Mouse (Mus musculus): ENCODE measurements at regions not wholly inside any gene's neighbourhood (a gene's known extent, or its start where the extent isn't known, plus 50 kb on each side); places are given as distances from the start of the nearest gene placed in this dataset.
A peak's percentile ranks its signal among the peaks of the same experiment; 100 is the strongest.

DNA sequence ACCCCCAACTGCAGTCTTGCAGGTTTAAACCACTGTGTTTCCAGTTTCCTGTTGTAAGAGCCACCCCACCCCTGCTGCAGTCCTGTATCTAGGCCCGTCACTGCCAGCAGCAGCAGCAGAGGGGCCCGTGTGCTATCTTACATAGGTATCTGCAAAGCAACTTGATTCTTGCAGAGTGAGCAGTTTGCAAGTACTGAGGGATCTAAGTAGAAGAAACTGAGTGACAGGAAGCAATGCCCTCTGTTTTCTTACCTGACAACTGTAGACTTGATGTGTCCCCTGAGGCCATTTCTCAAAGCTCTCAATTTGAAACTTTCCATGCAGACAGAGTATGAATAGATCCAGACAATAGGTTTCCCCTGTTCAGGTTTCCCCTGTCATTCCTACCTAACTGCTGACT lies 100.5 kb upstream of the Supt20 start:
- Histone ChIP-seq H3K9ac (ENCODE audit: low read depth, low read length) (no peak overlapping the region), H3K79me2 (replicated peaks; ENCODE audit: control insufficient read depth, insufficient read depth, low read length) (no peaks in the 10 kb centered on the region), H3K4me3 (no peak overlapping the region), H3K36me3 (ENCODE audit: control insufficient read depth, insufficient read depth, low read length) (no peaks in the 10 kb centered on the region), H3K27me3 (ENCODE audit: control insufficient read depth, insufficient read depth, low read length) (peaks cover 1% of the 10 kb centered on the region; the same call in 1 of the 2 replicates), H3K4me1 (ENCODE audit: control insufficient read depth, insufficient read depth, low read length) (no peaks in the 10 kb centered on the region), H3K27ac (no peak overlapping the region)
- no peak for DNase-seq
- intact Hi-C loops (cut with DNase I): loop anchor here (10.0 kb wide), 1 partner anchor 237 kb away; no protein-coding TSS in a partner anchor
- WGBS: 70% methylated on average over 2 of the region's 2 CpGs
- TF ChIP-seq CTCF (IDR thresholded peaks at IDR 0.05) (no peak), EP300 (IDR thresholded peaks at IDR 0.05; ENCODE audit: insufficient read depth, low read depth, low read length) (no peak), POLR2A (IDR thresholded peaks at IDR 0.05; ENCODE audit: insufficient read depth, low read depth, low read length) (no peak)

DNA sequence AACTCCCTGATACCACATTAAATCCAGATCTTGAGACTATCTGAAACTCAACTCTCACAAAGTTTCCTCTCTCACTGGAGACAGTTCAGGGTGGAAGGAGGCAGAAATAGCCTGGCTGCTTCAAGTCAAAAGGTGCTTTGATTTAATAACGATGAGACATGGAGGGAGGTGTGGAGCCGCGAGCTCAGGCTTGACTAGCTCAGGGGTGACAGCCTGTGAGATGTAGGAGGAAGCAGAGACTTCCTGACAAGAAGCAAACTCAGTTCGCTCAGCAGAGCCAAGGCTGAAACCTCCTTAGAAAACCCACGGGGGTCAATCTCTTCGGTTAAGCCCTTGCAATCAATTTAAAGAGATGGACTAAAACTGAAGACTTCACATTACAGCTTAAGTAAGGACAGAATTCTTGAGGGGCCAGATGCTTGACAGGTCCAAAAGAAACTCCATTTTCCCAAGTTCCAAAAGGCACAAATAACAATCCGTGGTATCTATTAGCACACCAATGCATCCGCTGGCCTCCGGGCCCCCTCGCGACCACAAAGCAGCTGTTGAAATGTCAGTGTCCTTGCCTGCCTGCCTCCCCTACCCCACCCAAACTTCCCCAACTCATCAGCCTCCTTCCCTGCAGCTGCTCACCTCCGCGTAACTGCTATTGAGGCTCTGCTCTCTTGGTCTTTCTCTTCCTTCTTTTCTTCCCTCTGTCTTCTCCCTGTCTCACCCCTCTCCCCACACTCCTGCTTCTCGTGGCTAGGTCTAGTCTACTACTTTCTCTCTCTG lies 99.8 kb upstream of the Supt20 start:
- 51% methylated on average over 14 of the region's 14 CpGs for WGBS
- H3K4me3 ChIP-seq: no peak overlapping the region
- TF ChIP-seq CTCF (IDR thresholded peaks at IDR 0.05) (no peak), POLR2A (IDR thresholded peaks at IDR 0.05; ENCODE audit: insufficient read depth, low read depth, low read length) (no peak), EP300 (IDR thresholded peaks at IDR 0.05; ENCODE audit: insufficient read depth, low read depth, low read length) (no peak)
- H3K4me1 ChIP-seq (ENCODE audit: control insufficient read depth, insufficient read depth, low read length): no peaks in the 10 kb centered on the region
- H3K9ac ChIP-seq (ENCODE audit: low read depth, low read length): no peak overlapping the region
- H3K36me3 ChIP-seq (ENCODE audit: control insufficient read depth, insufficient read depth, low read length): no peaks in the 10 kb centered on the region
- H3K79me2 ChIP-seq (replicated peaks; ENCODE audit: control insufficient read depth, insufficient read depth, low read length): no peaks in the 10 kb centered on the region
- no peak overlapping the region for H3K27ac ChIP-seq
- DNase-seq: no peak
- intact Hi-C loops (cut with DNase I): loop anchor here (10.0 kb wide), 1 partner anchor 238 kb away; no protein-coding TSS in a partner anchor
- peaks cover 1% of the 10 kb centered on the region; the same call in 1 of the 2 replicates for H3K27me3 ChIP-seq (ENCODE audit: control insufficient read depth, insufficient read depth, low read length)

- no peaks in the 10 kb centered on the region for H3K36me3 ChIP-seq (ENCODE audit: control insufficient read depth, insufficient read depth, low read length)
- 85% methylated on average over 3 of the region's 3 CpGs for WGBS
- no peak overlapping the region for H3K9ac ChIP-seq (ENCODE audit: low read depth, low read length)
- no peak overlapping the region for H3K27ac ChIP-seq
- H3K4me1 ChIP-seq (ENCODE audit: control insufficient read depth, insufficient read depth, low read length): no peaks in the 10 kb centered on the region; the same call in 1 of the 2 replicates
- TF ChIP-seq CTCF (IDR thresholded peaks at IDR 0.05): peak; percentile 33
- TF ChIP-seq POLR2A (IDR thresholded peaks at IDR 0.05; ENCODE audit: insufficient read depth, low read depth, low read length): no peak
- TF ChIP-seq EP300 (IDR thresholded peaks at IDR 0.05; ENCODE audit: insufficient read depth, low read depth, low read length): no peak
- intact Hi-C loops (cut with DNase I): loop anchor here (10.0 kb wide), 1 partner anchor 240 kb away; no protein-coding TSS in a partner anchor
- DNase-seq: no peak
- no peak overlapping the region for H3K4me3 ChIP-seq
- no peaks in the 10 kb centered on the region for H3K79me2 ChIP-seq (replicated peaks; ENCODE audit: control insufficient read depth, insufficient read depth, low read length)
- peaks cover 1% of the 10 kb centered on the region; the same call in 1 of the 2 replicates for H3K27me3 ChIP-seq (ENCODE audit: control insufficient read depth, insufficient read depth, low read length)
These were observed 97.4 kb upstream of the Supt20 start for GRCm38 (mm10) chr3:54595193-54595592.

GRCm38 (mm10) chr3:54597326-54598274 lies 95.0 kb upstream of the Supt20 start:
- TF ChIP-seq POLR2A (IDR thresholded peaks at IDR 0.05; ENCODE audit: insufficient read depth, low read depth, low read length) (no peak), EP300 (IDR thresholded peaks at IDR 0.05; ENCODE audit: insufficient read depth, low read depth, low read length) (no peak), CTCF (IDR thresholded peaks at IDR 0.05) (no peak)
- WGBS: 71% methylated on average over 11 of the region's 11 CpGs
- Histone ChIP-seq H3K79me2 (replicated peaks; ENCODE audit: control insufficient read depth, insufficient read depth, low read length) (no peaks in the 10 kb centered on the region), H3K9ac (ENCODE audit: low read depth, low read length) (no peak overlapping the region), H3K27ac (no peak overlapping the region), H3K4me1 (ENCODE audit: control insufficient read depth, insufficient read depth, low read length) (no peaks in the 10 kb centered on the region; the same call in none of the 2 replicates), H3K27me3 (ENCODE audit: control insufficient read depth, insufficient read depth, low read length) (peaks cover 1% of the 10 kb centered on the region; the same call in 1 of the 2 replicates), H3K4me3 (no peak overlapping the region), H3K36me3 (ENCODE audit: control insufficient read depth, insufficient read depth, low read length) (no peaks in the 10 kb centered on the region)
- DNase-seq: no peak
- intact Hi-C loops (cut with DNase I): loop anchor here (10.0 kb wide), 1 partner anchor 243 kb away; no protein-coding TSS in a partner anchor

DNA sequence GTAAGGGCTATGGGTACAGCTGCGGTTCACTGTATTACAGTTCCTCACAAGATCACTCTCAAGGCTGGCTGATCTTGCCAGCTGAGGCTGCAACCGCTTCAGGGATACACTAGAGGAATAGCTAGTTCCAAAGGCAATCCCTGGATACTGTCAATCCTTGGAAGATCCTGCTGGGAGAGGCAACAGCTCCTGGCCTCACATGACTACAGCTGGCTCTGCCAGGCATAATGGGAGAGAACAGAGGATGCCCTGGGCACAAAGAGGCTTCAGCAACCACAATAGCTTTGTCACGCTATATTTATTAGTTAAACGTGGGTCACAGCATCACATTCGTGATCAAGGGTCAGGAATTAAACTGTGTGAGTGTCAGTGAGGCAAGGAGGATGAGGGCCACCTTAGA lies 94.3 kb upstream of the Supt20 start:
- WGBS: 75% methylated on average over 5 of the region's 5 CpGs
- Histone ChIP-seq H3K36me3 (ENCODE audit: control insufficient read depth, insufficient read depth, low read length) (no peaks in the 10 kb centered on the region), H3K79me2 (replicated peaks; ENCODE audit: control insufficient read depth, insufficient read depth, low read length) (no peaks in the 10 kb centered on the region), H3K4me1 (ENCODE audit: control insufficient read depth, insufficient read depth, low read length) (no peaks in the 10 kb centered on the region; the same call in none of the 2 replicates), H3K9ac (ENCODE audit: low read depth, low read length) (no peak overlapping the region), H3K27ac (no peak overlapping the region), H3K27me3 (ENCODE audit: control insufficient read depth, insufficient read depth, low read length) (peaks cover 1% of the 10 kb centered on the region; the same call in 1 of the 2 replicates), H3K4me3 (no peak overlapping the region)
- no peak for DNase-seq
- intact Hi-C loops (cut with DNase I): loop anchor here (10.0 kb wide), 1 partner anchor 243 kb away; no protein-coding TSS in a partner anchor
- TF ChIP-seq POLR2A (IDR thresholded peaks at IDR 0.05; ENCODE audit: insufficient read depth, low read depth, low read length): no peak
- no peak for TF ChIP-seq CTCF (IDR thresholded peaks at IDR 0.05)
- no peak for TF ChIP-seq EP300 (IDR thresholded peaks at IDR 0.05; ENCODE audit: insufficient read depth, low read depth, low read length)
